Mouse (Mus musculus) kidney, postnatal 4 days (tissue): ENCODE data around the gene Hacd2.
A peak's percentile ranks its signal among the peaks of the same experiment; 100 is the strongest.

Experiments used
- DNase-seq, 2 experiments: peaks; one replicate each; pipeline ENCODE4 v3.0.0; 2021; ENCODE audit warnings: mixed read lengths in 2 of 2

Gene Hacd2

GRCm38 (mm10) chr16:35007361-35007760 is 14.9 kb upstream of the Hacd2 start:
- DNase-seq: no peak

DNA sequence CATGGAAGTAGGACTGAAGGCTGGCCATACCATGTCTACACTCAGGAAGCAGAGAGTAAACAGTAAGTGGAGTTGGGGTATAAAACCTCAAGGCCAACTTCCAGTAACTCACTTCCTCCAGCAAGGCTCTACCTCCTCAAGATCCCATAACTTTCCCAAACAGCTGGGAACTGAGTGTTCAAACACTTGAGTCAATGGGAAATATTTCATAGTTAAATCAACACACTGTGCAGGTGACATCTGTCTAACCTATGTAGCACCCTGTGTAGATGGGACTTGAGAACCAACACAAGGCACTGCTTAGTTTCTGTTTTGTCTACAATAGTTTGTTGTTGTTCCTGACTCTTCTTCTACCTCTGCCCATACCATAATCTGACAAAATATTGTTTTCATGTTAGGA is 13.8 kb upstream of the Hacd2 start:
- no peak for DNase-seq

GRCm38 (mm10) chr16:35013501-35013900 is 8.7 kb upstream of the Hacd2 start:
- DNase-seq: no peak

GRCm38 (mm10) chr16:35016491-35016890 is 5.7 kb upstream of the Hacd2 start:
- no peak for DNase-seq

- DNase-seq: no peak
Measured at GRCm38 (mm10) chr16:35018470-35018974, 3.7 kb upstream of the Hacd2 start.

DNA sequence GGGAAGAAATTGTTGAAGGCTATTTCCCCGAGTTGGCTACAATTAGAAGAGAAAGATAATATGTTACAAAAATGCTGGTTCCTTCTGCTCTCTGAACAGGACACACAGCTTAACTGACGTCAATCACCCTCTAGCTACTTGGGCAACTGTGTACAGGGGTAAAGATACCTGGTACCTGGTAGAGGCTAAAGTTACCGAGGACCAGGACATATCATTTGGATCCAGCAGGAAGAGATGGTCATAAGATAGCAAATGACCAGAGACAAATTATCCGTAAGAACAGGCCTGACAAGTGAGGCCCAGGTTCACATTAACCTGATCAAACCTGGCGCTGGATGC is 356 bp upstream of the Hacd2 start:
- no peak for DNase-seq

GRCm38 (mm10) chr16:35023138-35023735 is 1.0 kb downstream of the Hacd2 start:
- no peak for DNase-seq

GRCm38 (mm10) chr16:35024300-35024699 is 2.1 kb downstream of the Hacd2 start:
- DNase-seq: no peak

DNA sequence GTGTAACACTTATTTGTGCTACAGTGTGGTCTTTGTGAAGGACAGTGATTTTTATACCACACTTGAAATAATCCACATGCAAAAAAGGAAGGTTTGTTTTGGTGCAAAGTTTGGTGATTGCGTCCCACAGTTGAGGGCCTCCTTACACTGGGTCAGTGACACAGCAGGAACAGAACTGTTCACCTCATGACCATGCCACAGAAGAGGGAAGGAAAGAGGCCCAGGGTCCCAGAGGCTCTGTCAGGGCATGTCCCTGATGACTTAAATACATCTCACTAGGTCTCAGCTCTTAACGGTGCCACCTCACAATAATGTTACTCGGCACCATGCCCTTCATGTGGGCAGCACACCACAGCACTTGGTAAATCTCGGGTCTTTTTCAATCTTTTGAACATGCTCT is 3.1 kb downstream of the Hacd2 start:
- no peak for DNase-seq

DNA sequence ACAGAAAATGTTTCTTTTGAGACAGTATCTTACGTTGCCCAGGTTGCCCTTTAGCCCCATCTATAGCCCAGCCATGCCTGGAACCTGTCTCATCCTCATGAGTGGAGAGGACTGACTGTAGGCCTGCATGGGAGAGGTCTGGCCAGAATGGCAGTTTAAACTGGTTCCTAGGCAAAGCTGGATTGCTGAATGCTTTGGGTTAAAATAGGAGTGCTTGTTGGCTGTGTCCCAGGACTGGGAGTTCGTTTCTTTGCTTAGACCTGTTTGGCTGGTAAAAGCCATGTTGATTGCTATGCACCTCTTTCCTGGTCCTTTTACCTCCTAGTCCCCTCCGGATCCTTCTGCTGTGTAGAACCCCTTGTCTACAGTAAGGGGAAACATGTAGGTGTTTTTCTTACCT is 11.0 kb downstream of the Hacd2 start:
- DNase-seq: no peak

- DNase-seq: no peak
Measured at GRCm38 (mm10) chr16:35033809-35034577, 11.8 kb downstream of the Hacd2 start.

DNA sequence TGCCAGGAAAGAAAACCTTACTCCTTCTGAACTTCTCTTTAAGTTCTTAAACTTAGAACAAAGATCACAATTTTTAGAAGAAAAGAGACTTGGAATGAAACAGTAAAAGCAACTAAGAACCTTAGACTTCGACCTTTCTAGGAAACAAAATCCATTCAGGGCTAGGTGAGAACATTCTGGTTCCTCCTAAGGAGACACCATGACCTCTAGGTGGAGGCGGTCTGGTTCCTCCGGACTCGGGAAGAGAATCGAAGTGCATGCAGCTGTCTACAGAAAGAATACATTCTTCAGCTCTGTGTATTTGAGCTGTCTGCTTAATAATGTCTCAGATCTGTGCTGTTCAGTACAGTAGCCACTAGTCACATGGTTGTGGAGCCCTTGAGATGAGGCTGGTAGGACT is 12.7 kb downstream of the Hacd2 start:
- no peak for DNase-seq

GRCm38 (mm10) chr16:35036754-35037153 is 14.5 kb downstream of the Hacd2 start:
- no peak for DNase-seq

DNA sequence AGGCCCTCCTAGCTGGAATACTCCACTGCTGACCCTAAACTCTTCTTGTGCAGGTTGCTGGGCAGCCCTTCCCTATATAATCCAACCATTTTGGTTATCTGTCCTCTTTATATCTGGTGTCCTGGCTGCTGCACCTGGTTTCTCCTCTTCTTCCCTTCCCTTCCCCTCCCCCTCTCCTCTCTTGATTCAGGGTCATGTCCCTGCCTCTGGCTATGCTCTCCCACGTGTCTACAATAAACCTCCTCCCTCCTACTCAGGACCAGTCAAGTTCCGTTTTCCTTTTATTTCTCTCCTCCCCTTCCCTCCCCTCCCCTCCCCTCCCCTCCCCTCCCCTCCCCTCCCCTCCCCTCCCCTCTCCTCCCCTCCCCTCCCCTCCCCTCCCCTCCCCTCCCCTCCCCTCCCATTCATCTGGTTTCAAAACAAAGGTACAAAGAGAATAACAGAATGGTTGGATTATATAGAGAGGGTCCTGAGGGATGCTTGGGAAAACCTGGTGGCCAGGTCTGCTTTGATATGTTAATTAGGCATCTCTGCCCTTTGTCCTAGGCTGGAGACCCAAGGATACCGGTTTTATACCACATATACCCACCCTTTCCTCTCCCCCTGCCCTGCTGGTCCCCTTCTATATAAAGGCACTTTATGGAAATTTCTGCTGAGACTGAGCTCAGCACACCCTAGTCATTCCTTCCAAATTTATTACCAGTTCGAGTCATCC is 16.3 kb downstream of the Hacd2 start:
- no peak for DNase-seq

- DNase-seq: no peak
Measured at GRCm38 (mm10) chr16:35040154-35040553, 17.9 kb downstream of the Hacd2 start.

DNA sequence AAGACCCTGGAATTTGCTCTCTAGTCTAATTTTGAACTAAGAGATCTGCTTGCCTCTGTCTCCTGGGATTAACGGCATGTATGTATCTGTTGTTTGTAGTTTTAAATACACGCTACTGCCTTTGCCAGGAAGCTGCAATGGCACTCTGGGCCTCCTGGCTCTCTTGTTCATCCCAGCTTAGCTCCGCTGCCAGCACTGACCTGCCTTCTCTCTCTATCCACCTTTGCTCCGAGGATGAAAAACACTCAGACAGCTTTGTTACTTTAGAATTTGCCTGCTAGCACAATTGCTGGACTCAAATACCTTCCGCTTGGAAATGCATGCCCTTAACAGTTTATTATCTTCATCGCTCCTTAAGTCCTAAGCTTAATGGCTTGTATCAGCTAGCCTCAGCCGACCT is 18.8 kb downstream of the Hacd2 start:
- DNase-seq: no peak

DNA sequence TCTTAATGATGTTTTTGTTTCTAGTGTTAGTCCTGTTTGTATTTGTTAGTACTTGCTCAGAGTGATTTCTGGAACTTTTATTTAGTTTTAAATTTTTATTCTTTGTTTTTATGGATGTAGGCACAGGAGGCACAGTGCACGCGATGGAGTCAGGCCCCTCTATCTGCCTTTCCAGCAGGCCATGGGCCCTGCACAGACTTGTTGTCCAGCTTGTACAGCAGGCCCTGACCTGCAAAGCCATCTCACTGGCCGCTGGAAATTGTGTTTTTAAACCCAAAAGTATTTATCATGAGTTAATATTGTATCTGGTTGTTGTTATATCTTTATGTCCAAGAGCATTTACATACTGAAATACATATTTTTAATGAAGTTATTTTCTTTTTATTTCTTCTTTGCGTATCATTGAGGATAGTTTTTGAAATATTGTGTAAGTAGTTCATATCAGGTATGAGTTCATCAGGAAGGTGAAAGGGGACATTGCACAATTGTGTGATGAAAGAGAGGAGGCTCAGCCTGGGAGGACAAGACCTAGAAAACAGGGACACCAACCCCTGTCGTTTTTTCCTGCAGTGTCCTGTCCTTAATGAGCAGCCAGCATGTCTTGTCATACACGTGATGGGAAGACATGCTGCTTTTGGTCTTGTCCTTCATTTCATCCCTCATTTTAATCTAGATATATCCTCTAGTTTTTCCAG is 24.0 kb downstream of the Hacd2 start:
- no peak for DNase-seq

DNA sequence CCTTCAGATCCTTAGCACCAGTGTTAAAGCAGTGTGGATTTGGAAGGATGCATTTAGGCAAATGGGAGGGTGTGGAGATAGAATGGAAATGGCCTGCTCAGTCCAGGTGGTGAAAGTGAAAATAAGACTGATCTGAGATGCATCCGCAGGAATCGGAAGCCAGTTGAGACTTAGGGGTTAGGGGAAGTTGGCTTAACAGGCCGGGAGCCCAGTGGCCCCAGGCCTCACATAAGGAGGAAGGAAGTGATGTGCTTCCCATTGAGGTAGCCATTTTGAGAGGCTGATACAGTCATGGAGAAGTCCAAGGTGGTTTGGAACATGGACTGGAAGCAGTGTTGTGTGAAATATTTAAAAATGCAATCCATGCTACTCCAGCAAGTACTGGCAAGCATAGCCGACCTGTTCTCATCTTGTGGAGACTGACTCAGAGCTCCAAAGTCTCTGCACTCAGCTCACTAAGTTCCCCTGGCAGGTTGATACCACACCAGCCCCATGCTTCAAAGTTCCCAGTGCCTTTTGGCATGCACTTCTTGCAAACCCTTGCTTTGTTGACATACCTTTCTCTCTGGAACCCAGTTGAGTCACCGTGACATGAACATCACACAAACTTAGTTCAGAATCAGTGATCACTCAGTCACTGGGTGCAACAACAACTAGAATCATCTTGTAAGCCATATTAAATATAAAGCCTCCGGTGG is 25.2 kb downstream of the Hacd2 start:
- DNase-seq: no peak

DNA sequence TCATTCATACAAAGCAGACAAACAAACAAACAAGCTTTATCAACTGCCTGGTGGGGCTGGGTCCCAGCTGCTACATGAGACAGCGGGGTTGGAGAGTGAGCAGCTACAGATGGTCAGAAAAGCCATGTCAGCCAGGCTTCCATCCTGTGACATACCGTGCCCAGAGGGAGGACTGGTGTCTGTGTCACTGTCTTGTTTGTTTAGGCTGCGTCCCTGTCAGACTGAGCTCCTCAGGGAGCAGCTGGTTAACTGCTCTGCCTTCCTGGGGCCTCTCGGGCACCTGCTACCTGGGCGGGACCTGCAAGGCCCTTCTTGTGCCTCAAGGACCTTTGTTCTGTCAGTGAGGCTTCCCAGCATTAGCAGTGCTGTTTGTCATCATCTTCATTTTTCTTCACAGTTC is 28.8 kb downstream of the Hacd2 start:
- DNase-seq: peak in 1 of 2 experiments; percentile 29

DNA sequence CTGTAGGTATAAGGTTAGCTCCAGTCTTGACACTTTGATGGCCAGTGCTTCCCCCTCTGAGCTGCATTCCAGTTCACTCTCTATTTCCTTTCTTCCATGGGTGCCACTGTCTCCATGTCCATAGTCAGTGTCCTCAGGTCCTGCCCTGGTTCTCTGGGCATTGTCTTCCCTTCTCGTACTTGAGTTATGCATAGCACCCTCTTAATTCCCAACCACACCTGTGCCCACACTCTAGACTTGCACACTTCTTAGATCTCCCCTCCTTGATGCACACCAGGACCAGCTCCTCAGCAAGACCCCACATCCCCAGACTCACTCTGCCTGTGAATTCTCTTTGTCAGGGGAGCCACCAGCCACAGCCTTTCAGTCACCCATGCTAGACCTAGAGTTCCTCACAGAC is 30.0 kb downstream of the Hacd2 start:
- DNase-seq: no peak

- DNase-seq: no peak
Measured at GRCm38 (mm10) chr16:35054432-35055193, 32.4 kb downstream of the Hacd2 start.

DNA sequence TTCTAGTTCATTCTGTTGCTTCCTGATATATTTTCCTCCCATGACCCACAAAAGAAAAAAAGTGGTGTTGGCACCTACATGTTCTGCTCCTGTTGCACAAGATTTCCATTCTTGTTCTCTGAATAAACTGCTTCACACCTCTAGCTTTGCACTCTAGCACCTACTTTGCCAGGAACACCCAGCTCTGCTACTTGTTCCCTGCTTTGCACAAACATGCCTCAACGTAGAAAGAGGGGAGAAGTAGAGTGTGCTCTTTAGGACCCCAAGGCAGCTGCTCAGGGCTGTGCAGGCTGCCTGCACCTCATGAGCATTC is 32.9 kb downstream of the Hacd2 start:
- no peak for DNase-seq
